Mouse (Mus musculus) kidney, embryonic 16.5 days (tissue): Measurements from ENCODE around the gene Dnajb2. TPM values are rescaled to one million over a fixed set of nuclear protein-coding genes. Genes with fewer than 3 reads are reported as not detected.

Source experiments
- ATAC-seq: fragments of 200-750 bp; cut with Nextera tagmentation; 2 replicates; pipeline ENCODE4 v1.8.0; 2017; ENCODE audit warnings: moderate TSS enrichment; ENCODE audit not compliant: low FRiP score, low TSS enrichment
- H3K27ac ChIP-seq: fragments of 300-500 bp; sonication (generic); 2 replicates; pipeline ENCODE4 v1.5.1; 2014; ENCODE audit warnings: low read length
- H3K27me3 ChIP-seq: fragments of 300-500 bp; sonication (generic); 2 replicates; pipeline ENCODE4 v1.6.1; 2014; ENCODE audit warnings: low read length, control low read depth, mixed read lengths; ENCODE audit not compliant: insufficient read depth
- H3K36me3 ChIP-seq: fragments of 300-500 bp; sonication (generic); 2 replicates; pipeline ENCODE4 v1.6.1; 2014; ENCODE audit warnings: low read length, control low read depth, mixed read lengths; ENCODE audit not compliant: insufficient read depth
- H3K4me1 ChIP-seq: fragments of 300-500 bp; sonication (generic); 2 replicates; pipeline ENCODE4 v1.6.1; 2014; ENCODE audit warnings: low read length, control low read depth, mixed read lengths; ENCODE audit not compliant: insufficient read depth
- H3K4me2 ChIP-seq: fragments of 300-500 bp; sonication (generic); replicated peaks from 2 replicates; pipeline ENCODE4 v1.6.1; 2014; ENCODE audit warnings: low read depth, low read length
- H3K4me3 ChIP-seq: fragments of 300-500 bp; sonication (generic); 2 replicates; pipeline ENCODE4 v1.5.1; 2014; ENCODE audit warnings: mild to moderate bottlenecking, low read length
- H3K9ac ChIP-seq: fragments of 300-500 bp; sonication (generic); replicated peaks from 2 replicates; pipeline ENCODE4 v1.6.1; 2014; ENCODE audit warnings: low read length
- H3K9me3 ChIP-seq: fragments of 300-500 bp; sonication (generic); 2 replicates; pipeline ENCODE4 v1.6.1; 2016; ENCODE audit warnings: low read length, control low read depth
- WGBS: fragments of 180-500 bp; shearing (Covaris S2); extraction: QIAGEN DNeasy Blood & Tissue Kit; methylation state at CpG from one replicate; pipeline ENCODE4 v1.1.7; 2014; 5-methylcytosine and 5-hydroxymethylcytosine counted together
- polyA plus RNA-seq: library from polyadenylated mRNA; unstranded; fragments of >200 nt; fragmentation: Nextera tagmentation; extraction: Ambion mirVana; gene quantifications from 2 replicates; pipeline ENCODE4 v1.2.1, GENCODE M21; 2015

Dnajb2 gene
- polyA plus RNA-seq, 1 experiment from 2014 or later: 41.3 TPM

- Histone ChIP-seq H3K27ac (no peak overlapping the region), H3K36me3 (no peaks in the 10 kb centered on the region), H3K4me2 (no peak overlapping the region), H3K4me1 (no peaks in the 10 kb centered on the region; the same call in 1 of the 2 replicates), H3K4me3 (no peak overlapping the region), H3K9ac (no peak overlapping the region), H3K27me3 (no peaks in the 10 kb centered on the region), H3K9me3 (no peaks in the 10 kb centered on the region)
- 62% methylated on average over 10 of the region's 10 CpGs for WGBS
- ATAC-seq: no peak
Observed at GRCm38 (mm10) chr1:75255516-75256046, 19.4 kb downstream of the Dnajb2 start.

GRCm38 (mm10) chr1:75261278-75261677 is 25.1 kb downstream of the Dnajb2 start:
- no peak overlapping the region for H3K27ac ChIP-seq
- no peaks in the 10 kb centered on the region for H3K36me3 ChIP-seq
- no peaks in the 10 kb centered on the region for H3K9me3 ChIP-seq
- no peak overlapping the region for H3K4me2 ChIP-seq
- H3K4me1 ChIP-seq: no peaks in the 10 kb centered on the region
- no peak for ATAC-seq
- H3K27me3 ChIP-seq: peaks cover 36% of the 10 kb centered on the region
- H3K9ac ChIP-seq: no peak overlapping the region
- H3K4me3 ChIP-seq: no peak overlapping the region

GRCm38 (mm10) chr1:75262969-75263951 is 27.1 kb downstream of the Dnajb2 start:
- H3K4me1 ChIP-seq: no peaks in the 10 kb centered on the region
- no peaks in the 10 kb centered on the region for H3K36me3 ChIP-seq
- no peak overlapping the region; the same call in 1 of the 2 replicates for H3K4me3 ChIP-seq
- H3K27ac ChIP-seq: no peak overlapping the region
- H3K4me2 ChIP-seq: no peak overlapping the region
- WGBS: 2% methylated on average over 40 of the region's 40 CpGs
- peak; percentile 59 for ATAC-seq
- no peak overlapping the region for H3K9ac ChIP-seq
- H3K9me3 ChIP-seq: no peaks in the 10 kb centered on the region
- H3K27me3 ChIP-seq: peaks cover 41% of the 10 kb centered on the region

- Histone ChIP-seq H3K36me3 (no peaks in the 10 kb centered on the region), H3K4me2 (no peak within 1 kb of the TSS), H3K9ac (no peak within 1 kb of the TSS), H3K4me1 (no peaks in the 10 kb centered on the region), H3K27me3 (peaks cover 41% of the 10 kb centered on the region), H3K4me3 (no peak within 1 kb of the TSS; the same call in 1 of the 2 replicates), H3K27ac (no peak within 1 kb of the TSS), H3K9me3 (no peaks in the 10 kb centered on the region)
- 0 out of 2 replicates have a peak, but pooled peaks have one; percentile 9 for ATAC-seq
- 12% methylated on average over 32 of the region's 32 CpGs for WGBS
Observed at GRCm38 (mm10) chr1:75264091-75264880, 28.1 kb downstream of the Dnajb2 start, which contains the start of gene Ptprn. TSS of gene Ptprn (minus strand) at chr1:75264502.

GRCm38 (mm10) chr1:75277195-75278188 is 41.3 kb downstream of the Dnajb2 start:
- Histone ChIP-seq H3K4me2 (no peak overlapping the region), H3K27me3 (peaks cover 25% of the 10 kb centered on the region; the same call in 1 of the 2 replicates), H3K36me3 (no peaks in the 10 kb centered on the region), H3K27ac (no peak overlapping the region), H3K9ac (no peak overlapping the region), H3K4me1 (no peaks in the 10 kb centered on the region), H3K9me3 (0 out of 2 replicates have a peak, but pooled peaks cover 6% of the 10 kb centered on the region), H3K4me3 (no peak overlapping the region)
- 4% methylated on average over 23 of the region's 23 CpGs for WGBS
- no peak for ATAC-seq

GRCm38 (mm10) chr1:75278228-75278627 is 42.0 kb downstream of the Dnajb2 start, which contains the start of gene Resp18:
TSS of gene Resp18 (minus strand) at chr1:75278415.
- ATAC-seq: no peak
- Histone ChIP-seq H3K27ac (no peak within 1 kb of the TSS), H3K27me3 (peaks cover 25% of the 10 kb centered on the region; the same call in 1 of the 2 replicates), H3K9me3 (0 out of 2 replicates have a peak, but pooled peaks cover 6% of the 10 kb centered on the region), H3K36me3 (no peaks in the 10 kb centered on the region), H3K4me1 (no peaks in the 10 kb centered on the region), H3K4me2 (no peak within 1 kb of the TSS), H3K4me3 (no peak within 1 kb of the TSS), H3K9ac (no peak within 1 kb of the TSS)
- 6% methylated on average over 13 of the region's 13 CpGs for WGBS

GRCm38 (mm10) chr1:75283017-75283416 is 46.8 kb downstream of the Dnajb2 start:
- Histone ChIP-seq H3K4me1 (no peaks in the 10 kb centered on the region), H3K27me3 (peaks cover 14% of the 10 kb centered on the region; the same call in 1 of the 2 replicates), H3K9ac (no peak overlapping the region), H3K27ac (no peak overlapping the region), H3K4me3 (no peak overlapping the region), H3K9me3 (0 out of 2 replicates have a peak, but pooled peaks cover 6% of the 10 kb centered on the region), H3K4me2 (no peak overlapping the region), H3K36me3 (no peaks in the 10 kb centered on the region)
- 79% methylated on average over 5 of the region's 5 CpGs for WGBS
- ATAC-seq: no peak

GRCm38 (mm10) chr1:75284911-75285310 is 48.7 kb downstream of the Dnajb2 start:
- H3K9ac ChIP-seq: no peak overlapping the region
- no peak overlapping the region for H3K4me2 ChIP-seq

More at GRCm38 (mm10) chr1:75284911-75285310, 48.7 kb downstream of the Dnajb2 start:
- no peaks in the 10 kb centered on the region for H3K4me1 ChIP-seq
- no peaks in the 10 kb centered on the region for H3K36me3 ChIP-seq
- no peaks in the 10 kb centered on the region for H3K27me3 ChIP-seq
- 0 out of 2 replicates have a peak, but pooled peaks cover 6% of the 10 kb centered on the region for H3K9me3 ChIP-seq
- WGBS: 89% methylated on average over 7 of the region's 7 CpGs
- no peak for ATAC-seq
- no peak overlapping the region for H3K4me3 ChIP-seq
- no peak overlapping the region for H3K27ac ChIP-seq
